Mouse (Mus musculus): Measurements from ENCODE around the gene Olfr312. TPM values are rescaled to one million over a fixed set of nuclear protein-coding genes. Genes with fewer than 3 reads are reported as not detected.

Gene Olfr312
- total and polyA plus RNA-seq, 3 experiments = not detected

DNA sequence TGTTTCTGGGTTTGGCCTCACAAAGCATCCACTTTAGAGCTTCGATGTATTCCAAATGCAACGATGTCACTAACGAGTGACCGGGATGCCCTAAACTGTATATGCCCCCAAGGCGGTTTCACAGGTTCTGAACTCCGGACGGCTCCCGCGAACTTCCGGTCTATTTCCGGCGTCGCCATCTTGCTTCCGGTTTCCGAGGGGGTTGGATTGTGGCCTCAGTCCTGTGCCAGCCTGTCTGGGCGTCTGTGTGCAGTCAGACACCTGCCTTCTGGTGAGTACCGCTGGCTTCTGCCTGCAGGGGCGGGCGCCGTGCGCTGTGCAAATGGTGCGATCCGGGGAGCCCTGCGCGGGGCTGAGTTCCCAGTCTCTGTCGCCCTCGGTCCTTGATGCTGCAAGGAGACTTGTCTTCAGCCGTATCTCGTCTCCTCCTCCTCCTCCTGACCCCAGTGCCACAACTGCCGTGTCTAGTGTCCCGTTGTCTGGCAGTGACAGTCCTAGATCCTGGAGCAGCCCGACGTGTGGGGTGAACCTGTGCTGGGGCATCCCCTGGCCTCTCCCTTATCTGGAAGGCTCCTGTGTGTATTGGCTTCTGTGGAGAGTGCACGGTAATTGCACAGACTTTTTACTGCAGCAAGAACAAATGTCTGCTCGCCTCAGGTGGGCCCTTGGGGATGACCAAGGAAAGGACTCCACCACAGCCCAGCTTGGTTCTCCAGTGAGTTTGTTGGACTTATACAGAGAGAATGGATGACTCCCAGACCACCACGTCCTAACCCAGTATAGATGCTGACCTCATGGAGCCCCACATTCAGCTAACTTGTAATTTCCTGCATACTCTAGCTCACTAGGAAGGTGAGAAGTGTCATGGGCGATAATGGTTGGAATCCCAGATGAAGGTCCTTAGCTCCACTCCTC lies 38.3 kb downstream of the Olfr312 start, which contains the start of gene 2810021J22Rik (continued):
- TF ChIP-seq MAZ (IDR thresholded peaks at IDR 0.05; ENCODE audit: low read depth, low read length) = peak; percentile 47; the same call in 1 of the 2 replicates
- peak; percentile 68 to 91; a peak in 3 of 4 replicates for TF ChIP-seq POLR2A (IDR thresholded peaks at IDR 0.05; ENCODE audit: control insufficient read depth in 1 of 2, insufficient read depth in 1 of 2, low read depth in 1 of 2, low read length in 2 of 2, poor library complexity in 1 of 2)
- TF ChIP-seq RCOR1 (IDR thresholded peaks at IDR 0.05; ENCODE audit: low read depth, low read length) = no peak
- TF ChIP-seq MAX (IDR thresholded peaks at IDR 0.05; ENCODE audit: low read length) = 0 out of 2 replicates have a peak, but pooled peaks have one; percentile 49

DNA sequence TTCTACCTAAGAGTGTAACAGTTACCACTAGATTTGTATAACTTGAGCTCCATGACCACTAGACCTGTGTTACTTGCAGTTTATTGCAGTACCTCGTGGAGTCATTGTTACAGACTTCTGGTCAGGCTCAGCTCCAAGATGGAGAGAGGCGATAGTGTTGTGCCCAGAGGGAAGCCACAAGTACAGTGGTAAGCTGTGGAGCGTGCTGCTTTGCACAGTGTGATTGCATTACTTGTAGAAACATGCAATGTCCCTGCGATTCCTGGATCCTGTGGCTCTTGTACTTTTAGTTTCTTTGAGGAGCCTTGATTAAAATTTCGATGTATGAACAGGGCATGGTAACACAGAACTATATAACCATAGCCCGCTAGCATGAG lies 38.9 kb downstream of the Olfr312 start:
- no peaks in the 10 kb centered on the region for H3K27me3 ChIP-seq (ENCODE audit: control insufficient read depth in 1 of 2, insufficient read depth in 2 of 2, low read length in 2 of 2)
- no peaks in the 10 kb centered on the region for H3K9me3 ChIP-seq (replicated peaks; ENCODE audit: insufficient read depth, low read length)
- DNase-seq (ENCODE audit: low read depth, low spot score) = no peak
- H3K4me3 ChIP-seq (ENCODE audit: control insufficient read depth in 1 of 2, insufficient read depth in 1 of 2, low read depth in 2 of 2, low read length in 2 of 2) = peak overlapping the region; percentile 57 to 97
- H3K27ac ChIP-seq (ENCODE audit: control insufficient read depth, low read depth, low read length) = no peak overlapping the region
- H3K4me1 ChIP-seq (ENCODE audit: control insufficient read depth in 1 of 2, insufficient read depth in 2 of 2, low read length in 2 of 2) = peaks cover 3 to 7% of the 10 kb centered on the region in 2 experiments
- no peak for TF ChIP-seq TAL1 (IDR thresholded peaks at IDR 0.05; ENCODE audit: low read length)
- TF ChIP-seq HCFC1 (IDR thresholded peaks at IDR 0.05; ENCODE audit: low read depth, low read length) = no peak
- no peak for TF ChIP-seq TCF12 (IDR thresholded peaks at IDR 0.05; ENCODE audit: low read depth, low read length)
- TF ChIP-seq NELFE (IDR thresholded peaks at IDR 0.05; ENCODE audit: low read depth, low read length) = no peak
- no peak for TF ChIP-seq BHLHE40 (IDR thresholded peaks at IDR 0.05; ENCODE audit: borderline replicate concordance, low read depth, low read length)
- TF ChIP-seq ZC3H11A (IDR thresholded peaks at IDR 0.05; ENCODE audit: low read depth, low read length) = no peak
- no peak for TF ChIP-seq GATA1 (IDR thresholded peaks at IDR 0.05; ENCODE audit: low read depth, low read length)
- TF ChIP-seq RCOR1 (IDR thresholded peaks at IDR 0.05; ENCODE audit: low read depth, low read length) = no peak
- no peak for TF ChIP-seq GABPA (IDR thresholded peaks at IDR 0.05; ENCODE audit: low read depth, low read length)
- no peak for TF ChIP-seq ELF1 (IDR thresholded peaks at IDR 0.05; ENCODE audit: low read depth, low read length)
- TF ChIP-seq CHD2 (IDR thresholded peaks at IDR 0.05; ENCODE audit: low read length) = no peak
- TF ChIP-seq TBP (IDR thresholded peaks at IDR 0.05; ENCODE audit: low read depth, low read length) = no peak
- TF ChIP-seq USF2 (IDR thresholded peaks at IDR 0.05; ENCODE audit: borderline replicate concordance in 1 of 2, insufficient read depth in 1 of 2, low read depth in 1 of 2, low read length in 2 of 2) = no peak
- TF ChIP-seq ETS1 (IDR thresholded peaks at IDR 0.05; ENCODE audit: low read depth, low read length) = no peak
- no peak for TF ChIP-seq MXI1 (IDR thresholded peaks at IDR 0.05; ENCODE audit: low read depth, low read length)
- TF ChIP-seq SIN3A (IDR thresholded peaks at IDR 0.05; ENCODE audit: low read length) = no peak
- TF ChIP-seq USF1 (IDR thresholded peaks at IDR 0.05; ENCODE audit: low read depth, low read length) = no peak
- TF ChIP-seq ZNF384 (IDR thresholded peaks at IDR 0.05; ENCODE audit: low read depth, low read length) = no peak
- H3K36me3 ChIP-seq (ENCODE audit: control insufficient read depth in 1 of 2, insufficient read depth in 2 of 2, low read length in 2 of 2) = peaks cover 0 to 6% of the 10 kb centered on the region in 2 experiments; a peak in 2 of 4 replicates
- H3K79me2 ChIP-seq (ENCODE audit: control insufficient read depth, insufficient read depth, low read length, poor library complexity) = peaks cover 5% of the 10 kb centered on the region
- peak overlapping the region; percentile 90 for H3K9ac ChIP-seq (ENCODE audit: control insufficient read depth, low read depth, low read length, poor library complexity, severe bottlenecking)
